Mouse (Mus musculus) ovary, postnatal 14 days (tissue): ENCODE data around the gene Gm5916.

ENCODE experiments used
- DNase-seq: peaks from one replicate; pipeline ENCODE4 v3.0.0; 2022; ENCODE audit warnings: low spot score

The Gm5916 gene

DNA sequence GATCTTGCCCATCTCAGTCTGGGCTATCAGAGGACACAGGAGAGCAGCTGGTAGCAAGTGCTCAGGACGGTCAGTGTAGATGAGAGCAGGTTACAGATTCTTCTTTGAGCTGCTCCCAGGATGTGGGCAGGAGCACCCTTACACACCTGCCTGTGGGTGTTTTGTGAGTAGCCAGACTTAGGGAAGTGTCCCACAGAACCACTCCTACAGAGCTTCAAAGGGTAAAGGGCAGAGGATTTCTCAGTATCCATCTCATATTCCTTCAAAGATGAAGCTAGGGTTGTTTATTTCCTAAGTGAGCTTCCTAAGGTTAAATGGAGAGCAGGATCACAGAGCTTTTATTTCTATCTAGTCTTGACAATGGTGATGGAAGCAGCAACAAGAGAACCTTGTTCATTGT is at the start of gene Gm5916:
TSS of gene Gm5916 (minus strand) at position 101 of the 400 bp plus-strand sequence.
- no peak for DNase-seq
